Mouse (Mus musculus): Measurements from ENCODE around the gene Olfr805. TPM values are rescaled to one million over a fixed set of nuclear protein-coding genes. Genes with fewer than 3 reads are reported as not detected.

Gene Olfr805
- not detected in 2 replicates for polyA plus RNA-seq (2015; fragmentation: Nextera tagmentation; extraction: Ambion mirVana)

- Histone ChIP-seq H3K9me3 (no peaks in the 10 kb centered on the region), H3K9ac (replicated peaks) (no peak within 1 kb of the TSS), H3K36me3 (no peaks in the 10 kb centered on the region), H3K4me1 (replicated peaks) (no peaks in the 10 kb centered on the region), H3K27ac (no peak within 1 kb of the TSS), H3K4me2 (replicated peaks) (no peak within 1 kb of the TSS), H3K27me3 (no peaks in the 10 kb centered on the region), H3K4me3 (replicated peaks) (no peak within 1 kb of the TSS)
- WGBS: 100% methylated on average over 2 of the region's 2 CpGs
- no peak for ATAC-seq
Measured at GRCm38 (mm10) chr10:129729275-129729674, at the start of gene Olfr805. Gene Olfr805 (minus strand): TSS chr10:129729375.

GRCm38 (mm10) chr10:129778123-129778522, 48.9 kb upstream of the Olfr805 start:
- no peak overlapping the region for H3K9ac ChIP-seq (replicated peaks)
- H3K36me3 ChIP-seq: no peaks in the 10 kb centered on the region
- H3K27me3 ChIP-seq: no peaks in the 10 kb centered on the region
- H3K4me2 ChIP-seq (replicated peaks): no peak overlapping the region
- no peak overlapping the region for H3K27ac ChIP-seq
- no peak overlapping the region for H3K4me3 ChIP-seq (replicated peaks)
- no peak for ATAC-seq
- no peaks in the 10 kb centered on the region for H3K9me3 ChIP-seq
- H3K4me1 ChIP-seq (replicated peaks): no peaks in the 10 kb centered on the region

- no peak within 1 kb of the TSS for H3K4me3 ChIP-seq (replicated peaks)
- no peak for ATAC-seq
- no peak within 1 kb of the TSS for H3K27ac ChIP-seq
- no peaks in the 10 kb centered on the region for H3K36me3 ChIP-seq
- no peaks in the 10 kb centered on the region for H3K4me1 ChIP-seq (replicated peaks)
- no peak within 1 kb of the TSS for H3K9ac ChIP-seq (replicated peaks)
- no peaks in the 10 kb centered on the region for H3K9me3 ChIP-seq
- H3K27me3 ChIP-seq: no peaks in the 10 kb centered on the region
- H3K4me2 ChIP-seq (replicated peaks): no peak within 1 kb of the TSS
Measured at GRCm38 (mm10) chr10:129774338-129774737, 45.2 kb upstream of the Olfr805 start, which contains the start of gene Olfr809. Gene Olfr809 (plus strand): TSS chr10:129774638.

- no peak within 1 kb of the TSS for H3K4me3 ChIP-seq (replicated peaks)
- H3K4me1 ChIP-seq (replicated peaks): no peaks in the 10 kb centered on the region
- H3K9me3 ChIP-seq: no peaks in the 10 kb centered on the region
- H3K9ac ChIP-seq (replicated peaks): no peak within 1 kb of the TSS
- H3K27me3 ChIP-seq: no peaks in the 10 kb centered on the region
- ATAC-seq: no peak
- no peak within 1 kb of the TSS for H3K27ac ChIP-seq
- WGBS: 93% methylated on average over 1 of the region's 1 CpGs
- no peak within 1 kb of the TSS for H3K4me2 ChIP-seq (replicated peaks)
- no peaks in the 10 kb centered on the region for H3K36me3 ChIP-seq
Measured at GRCm38 (mm10) chr10:129765182-129765581, 36.0 kb upstream of the Olfr805 start, which contains the start of gene Olfr808. Gene Olfr808 (plus strand): TSS chr10:129765482.

- H3K27ac ChIP-seq: no peak within 1 kb of the TSS
- H3K36me3 ChIP-seq: no peaks in the 10 kb centered on the region
- no peak within 1 kb of the TSS for H3K4me2 ChIP-seq (replicated peaks)
- no peaks in the 10 kb centered on the region for H3K4me1 ChIP-seq (replicated peaks)
- no peak within 1 kb of the TSS for H3K4me3 ChIP-seq (replicated peaks)
- 91% methylated on average over 1 of the region's 1 CpGs for WGBS
- ATAC-seq: no peak
- H3K9me3 ChIP-seq: no peaks in the 10 kb centered on the region
- H3K27me3 ChIP-seq: no peaks in the 10 kb centered on the region
- no peak within 1 kb of the TSS for H3K9ac ChIP-seq (replicated peaks)
Measured at GRCm38 (mm10) chr10:129757693-129758092, 28.5 kb upstream of the Olfr805 start, which contains the start of gene Olfr807. Gene Olfr807 (minus strand): TSS chr10:129757793.

- Histone ChIP-seq H3K4me3 (replicated peaks) (no peak within 1 kb of the TSS), H3K4me1 (replicated peaks) (no peaks in the 10 kb centered on the region), H3K27ac (no peak within 1 kb of the TSS), H3K9ac (replicated peaks) (no peak within 1 kb of the TSS), H3K27me3 (no peaks in the 10 kb centered on the region), H3K4me2 (replicated peaks) (no peak within 1 kb of the TSS), H3K9me3 (no peaks in the 10 kb centered on the region), H3K36me3 (no peaks in the 10 kb centered on the region)
- no peak for ATAC-seq
Measured at GRCm38 (mm10) chr10:129741821-129742220, 12.6 kb upstream of the Olfr805 start, which contains the start of gene Olfr806. Gene Olfr806 (minus strand): TSS chr10:129741921.

- H3K4me3 ChIP-seq (replicated peaks): no peak within 1 kb of the TSS
- H3K4me2 ChIP-seq (replicated peaks): no peak within 1 kb of the TSS
- no peak within 1 kb of the TSS for H3K9ac ChIP-seq (replicated peaks)
- no peaks in the 10 kb centered on the region for H3K27me3 ChIP-seq
- no peaks in the 10 kb centered on the region for H3K9me3 ChIP-seq
- no peak for ATAC-seq
- no peak within 1 kb of the TSS for H3K27ac ChIP-seq
- H3K4me1 ChIP-seq (replicated peaks): no peaks in the 10 kb centered on the region
- H3K36me3 ChIP-seq: no peaks in the 10 kb centered on the region
Measured at GRCm38 (mm10) chr10:129702910-129703309, 26.3 kb downstream of the Olfr805 start, which contains the start of gene Olfr804. Gene Olfr804 (plus strand): TSS chr10:129703210.

- no peak for ATAC-seq
Measured at GRCm38 (mm10) chr10:129694186-129694585, 35.0 kb downstream of the Olfr805 start, which contains the start of gene Olfr803. Gene Olfr803 (minus strand): TSS chr10:129694286.

GRCm38 (mm10) chr10:129688069-129688468, 41.1 kb downstream of the Olfr805 start, which contains the start of gene Olfr802:
Gene Olfr802 (minus strand): TSS chr10:129688169.
- Histone ChIP-seq H3K4me2 (replicated peaks) (no peak within 1 kb of the TSS), H3K9ac (replicated peaks) (no peak within 1 kb of the TSS), H3K4me3 (replicated peaks) (no peak within 1 kb of the TSS), H3K36me3 (no peaks in the 10 kb centered on the region), H3K9me3 (no peaks in the 10 kb centered on the region), H3K27ac (no peak within 1 kb of the TSS), H3K27me3 (no peaks in the 10 kb centered on the region), H3K4me1 (replicated peaks) (no peaks in the 10 kb centered on the region)
- WGBS: 58% methylated on average over 1 of the region's 1 CpGs
- no peak for ATAC-seq

More at GRCm38 (mm10) chr10:129694186-129694585, 35.0 kb downstream of the Olfr805 start, which contains the start of gene Olfr803:
- Histone ChIP-seq H3K4me1 (replicated peaks) (no peaks in the 10 kb centered on the region), H3K9me3 (no peaks in the 10 kb centered on the region), H3K4me3 (replicated peaks) (no peak within 1 kb of the TSS), H3K9ac (replicated peaks) (no peak within 1 kb of the TSS), H3K36me3 (no peaks in the 10 kb centered on the region), H3K4me2 (replicated peaks) (no peak within 1 kb of the TSS), H3K27ac (no peak within 1 kb of the TSS), H3K27me3 (no peaks in the 10 kb centered on the region)
- 85% methylated on average over 2 of the region's 2 CpGs for WGBS

- Histone ChIP-seq H3K4me3 (replicated peaks) (no peak within 1 kb of the TSS), H3K27ac (no peak within 1 kb of the TSS), H3K4me2 (replicated peaks) (no peak within 1 kb of the TSS), H3K9ac (replicated peaks) (no peak within 1 kb of the TSS), H3K9me3 (no peaks in the 10 kb centered on the region), H3K4me1 (replicated peaks) (no peaks in the 10 kb centered on the region), H3K27me3 (no peaks in the 10 kb centered on the region), H3K36me3 (no peaks in the 10 kb centered on the region)
- 90% methylated on average over 1 of the region's 1 CpGs for WGBS
- no peak for ATAC-seq
Measured at GRCm38 (mm10) chr10:129673765-129674164, 55.4 kb downstream of the Olfr805 start, which contains the start of gene Olfr801. Gene Olfr801 (minus strand): TSS chr10:129673865.

Small RNA genes lying within 50 kb of the gene (microRNA-seq; reads per million reads assigned to microRNA genes)
- gene Gm24485: not detected

Other genes starting within 250 kb of the Olfr805 start
- gene Olfr789, start 244.6 kb downstream of the Olfr805 start, polyA plus RNA-seq (2015; fragmentation: Nextera tagmentation; extraction: Ambion mirVana): not detected in 2 replicates
- not detected in 2 replicates for gene Olfr790, start 230.9 kb downstream of the Olfr805 start, polyA plus RNA-seq (2015; fragmentation: Nextera tagmentation; extraction: Ambion mirVana)
- gene Olfr791, start 207.6 kb downstream of the Olfr805 start, polyA plus RNA-seq (2015; fragmentation: Nextera tagmentation; extraction: Ambion mirVana): not detected in 2 replicates
- not detected in 2 replicates for gene Olfr792, start 190.2 kb downstream of the Olfr805 start, polyA plus RNA-seq (2015; fragmentation: Nextera tagmentation; extraction: Ambion mirVana)
- gene Olfr794, start 161.7 kb downstream of the Olfr805 start, polyA plus RNA-seq (2015; fragmentation: Nextera tagmentation; extraction: Ambion mirVana): not detected in 2 replicates
- not detected in 2 replicates for gene Olfr796, start 116.8 kb downstream of the Olfr805 start, polyA plus RNA-seq (2015; fragmentation: Nextera tagmentation; extraction: Ambion mirVana)
- gene Olfr798, start 101.4 kb downstream of the Olfr805 start, polyA plus RNA-seq (2015; fragmentation: Nextera tagmentation; extraction: Ambion mirVana): not detected in 2 replicates
- not detected in 2 replicates for gene Olfr799, start 91.9 kb downstream of the Olfr805 start, polyA plus RNA-seq (2015; fragmentation: Nextera tagmentation; extraction: Ambion mirVana)
- gene Olfr800, start 71.7 kb downstream of the Olfr805 start, polyA plus RNA-seq (2015; fragmentation: Nextera tagmentation; extraction: Ambion mirVana): not detected in 2 replicates
- not detected in 2 replicates for gene Olfr801, start 55.5 kb downstream of the Olfr805 start, polyA plus RNA-seq (2015; fragmentation: Nextera tagmentation; extraction: Ambion mirVana)
- gene Olfr802, start 41.2 kb downstream of the Olfr805 start, polyA plus RNA-seq (2015; fragmentation: Nextera tagmentation; extraction: Ambion mirVana): not detected in 2 replicates
- gene Olfr803, start 35.1 kb downstream of the Olfr805 start, polyA plus RNA-seq (2015; fragmentation: Nextera tagmentation; extraction: Ambion mirVana): not detected in 2 replicates
- gene Olfr804, start 26.2 kb downstream of the Olfr805 start, polyA plus RNA-seq (2015; fragmentation: Nextera tagmentation; extraction: Ambion mirVana): not detected in 2 replicates
- gene Olfr806, start 12.5 kb upstream of the Olfr805 start, polyA plus RNA-seq (2015; fragmentation: Nextera tagmentation; extraction: Ambion mirVana): not detected in 2 replicates
- gene Olfr807, start 28.4 kb upstream of the Olfr805 start, polyA plus RNA-seq (2015; fragmentation: Nextera tagmentation; extraction: Ambion mirVana): not detected in 2 replicates
- gene Olfr808, start 36.1 kb upstream of the Olfr805 start, polyA plus RNA-seq (2015; fragmentation: Nextera tagmentation; extraction: Ambion mirVana): not detected in 2 replicates
- not detected in 2 replicates for gene Olfr809, start 45.3 kb upstream of the Olfr805 start, polyA plus RNA-seq (2015; fragmentation: Nextera tagmentation; extraction: Ambion mirVana)
- not detected in 2 replicates for gene Olfr810, start 65.5 kb upstream of the Olfr805 start, polyA plus RNA-seq (2015; fragmentation: Nextera tagmentation; extraction: Ambion mirVana)
- gene Olfr811, start 75.0 kb upstream of the Olfr805 start, polyA plus RNA-seq (2015; fragmentation: Nextera tagmentation; extraction: Ambion mirVana): not detected in 2 replicates
- gene Olfr812, start 116.7 kb upstream of the Olfr805 start, polyA plus RNA-seq (2015; fragmentation: Nextera tagmentation; extraction: Ambion mirVana): not detected in 2 replicates
- gene Olfr813, start 126.0 kb upstream of the Olfr805 start, polyA plus RNA-seq (2015; fragmentation: Nextera tagmentation; extraction: Ambion mirVana): not detected in 2 replicates
- gene Olfr814, start 150.5 kb upstream of the Olfr805 start, polyA plus RNA-seq (2015; fragmentation: Nextera tagmentation; extraction: Ambion mirVana): not detected in 2 replicates
- gene Olfr815, start 176.5 kb upstream of the Olfr805 start, polyA plus RNA-seq (2015; fragmentation: Nextera tagmentation; extraction: Ambion mirVana): not detected in 2 replicates
- not detected in 2 replicates for gene Olfr816, start 186.2 kb upstream of the Olfr805 start, polyA plus RNA-seq (2015; fragmentation: Nextera tagmentation; extraction: Ambion mirVana)
- not detected in 2 replicates for gene Olfr818, start 219.7 kb upstream of the Olfr805 start, polyA plus RNA-seq (2015; fragmentation: Nextera tagmentation; extraction: Ambion mirVana)
- not detected in 2 replicates for gene Olfr819, start 237.9 kb upstream of the Olfr805 start, polyA plus RNA-seq (2015; fragmentation: Nextera tagmentation; extraction: Ambion mirVana)
- not detected in 2 replicates for gene Olfr247, start 246.8 kb upstream of the Olfr805 start, polyA plus RNA-seq (2015; fragmentation: Nextera tagmentation; extraction: Ambion mirVana)

All from midbrain, embryonic 13.5 days (tissue).